Mouse (Mus musculus) stomach, embryonic 16.5 days (tissue): ENCODE measurements around the gene Olfr1394. TPM values are rescaled to one million over a fixed set of nuclear protein-coding genes. Genes with fewer than 3 reads are reported as not detected.
"Not testable (repeated sequence)": the region's sequence is repeated elsewhere in the genome, so short reads cannot be mapped to it uniquely, and the experiment has no call there.

ENCODE experiments used
- ATAC-seq: fragments of 200-750 bp; cut with Nextera tagmentation; 2 replicates; pipeline ENCODE4 v1.8.0; 2017; ENCODE audit warnings: moderate number of reproducible peaks, moderate TSS enrichment; ENCODE audit not compliant: insufficient read depth, low FRiP score
- H3K27ac ChIP-seq: fragments of 300-500 bp; sonication (generic); 2 replicates; pipeline ENCODE4 v1.5.1; 2014; ENCODE audit warnings: low read length
- H3K27me3 ChIP-seq: fragments of 300-500 bp; sonication (generic); 2 replicates; pipeline ENCODE4 v1.6.1; 2014; ENCODE audit warnings: low read length, control low read depth, mixed read lengths; ENCODE audit not compliant: control insufficient read depth, insufficient read depth
- H3K36me3 ChIP-seq: fragments of 300-500 bp; sonication (generic); 2 replicates; pipeline ENCODE4 v1.6.1; 2014; ENCODE audit warnings: low read length; ENCODE audit not compliant: control insufficient read depth, insufficient read depth
- H3K4me1 ChIP-seq: fragments of 300-500 bp; sonication (generic); 2 replicates; pipeline ENCODE4 v1.6.1; 2014; ENCODE audit warnings: low read length, control low read depth, mixed read lengths; ENCODE audit not compliant: control insufficient read depth, insufficient read depth
- H3K4me2 ChIP-seq: fragments of 300-500 bp; sonication (generic); 2 replicates; pipeline ENCODE4 v1.6.1; 2014; ENCODE audit warnings: low read depth, low read length, mixed read lengths
- H3K4me3 ChIP-seq: fragments of 300-500 bp; sonication (generic); replicated peaks from 2 replicates; pipeline ENCODE4 v1.5.1; 2014; ENCODE audit warnings: mild to moderate bottlenecking, low read length
- H3K9ac ChIP-seq: fragments of 300-500 bp; sonication (generic); 2 replicates; pipeline ENCODE4 v1.6.1; 2014; ENCODE audit warnings: low read length
- H3K9me3 ChIP-seq: fragments of 300-500 bp; sonication (generic); replicated peaks from 2 replicates; pipeline ENCODE4 v1.6.1; 2016; ENCODE audit warnings: low read length, control low read depth; ENCODE audit not compliant: control insufficient read depth
- WGBS: fragments of 180-500 bp; shearing (Covaris S2); extraction: QIAGEN DNeasy Blood & Tissue Kit; methylation state at CpG from one replicate; pipeline ENCODE4 v1.1.7; 2014; 5-methylcytosine and 5-hydroxymethylcytosine counted together
- polyA plus RNA-seq: library from polyadenylated mRNA; unstranded; fragments of >200 nt; fragmentation: Nextera tagmentation; extraction: Ambion mirVana; gene quantifications from 2 replicates; pipeline ENCODE4 v1.2.1, GENCODE M21; 2015

Gene Olfr1394
- polyA plus RNA-seq, 1 experiment from 2014 or later, result not detected

DNA sequence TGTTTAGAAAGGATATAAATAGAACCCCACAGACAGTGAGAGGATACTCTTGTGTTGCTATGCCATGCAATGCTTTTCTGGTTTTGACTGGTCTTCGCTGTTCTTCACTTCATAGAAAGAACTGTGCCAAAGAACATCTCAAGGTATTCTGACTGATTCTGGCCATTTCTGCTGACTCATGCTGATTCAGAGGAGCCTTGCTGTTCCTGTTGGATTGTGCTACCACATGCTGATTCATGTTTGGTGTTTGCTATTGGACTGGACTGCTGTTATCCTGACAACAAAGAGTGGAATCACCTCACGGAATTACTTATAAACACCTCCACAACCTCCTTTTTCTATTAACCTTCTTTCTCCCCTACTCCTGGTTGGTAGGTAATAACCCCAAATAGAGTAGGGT lies 30.0 kb upstream of the Olfr1394 start:
- 83% methylated on average over 2 of the region's 2 CpGs for WGBS
- Histone ChIP-seq H3K4me1 (no peaks in the 10 kb centered on the region), H3K9me3 (no peaks in the 10 kb centered on the region), H3K4me3 (no peak overlapping the region), H3K36me3 (no peaks in the 10 kb centered on the region), H3K27ac (no peak overlapping the region), H3K9ac (no peak overlapping the region), H3K27me3 (no peaks in the 10 kb centered on the region), H3K4me2 (no peak overlapping the region)
- no peak for ATAC-seq

DNA sequence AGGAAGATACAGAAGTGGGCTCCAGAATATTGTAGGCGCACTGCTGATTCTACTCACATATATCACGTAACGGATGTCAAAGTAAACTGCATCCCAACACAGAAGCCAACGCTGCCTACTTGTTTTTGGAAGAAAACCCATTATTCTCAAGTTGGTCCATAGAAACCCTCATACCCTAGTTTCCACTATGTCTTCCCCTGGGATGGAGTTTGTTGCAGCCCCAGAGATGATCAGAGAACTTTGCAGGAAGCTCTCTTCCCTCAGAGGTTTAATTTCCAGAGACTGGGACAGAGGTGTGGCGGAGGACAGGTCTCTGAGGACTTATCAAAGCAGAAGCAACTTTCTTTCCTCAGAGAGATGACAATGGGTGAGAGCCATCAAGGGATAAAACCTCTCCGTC lies 12.2 kb upstream of the Olfr1394 start, which contains the start of gene Olfr1395:
Gene Olfr1395, plus strand, starts transcription at position 301 of the 400 bp plus-strand sequence.
- no peak for ATAC-seq
- H3K9me3 ChIP-seq, result no peaks in the 10 kb centered on the region
- 86% methylated on average over 6 of the region's 6 CpGs for WGBS

DNA sequence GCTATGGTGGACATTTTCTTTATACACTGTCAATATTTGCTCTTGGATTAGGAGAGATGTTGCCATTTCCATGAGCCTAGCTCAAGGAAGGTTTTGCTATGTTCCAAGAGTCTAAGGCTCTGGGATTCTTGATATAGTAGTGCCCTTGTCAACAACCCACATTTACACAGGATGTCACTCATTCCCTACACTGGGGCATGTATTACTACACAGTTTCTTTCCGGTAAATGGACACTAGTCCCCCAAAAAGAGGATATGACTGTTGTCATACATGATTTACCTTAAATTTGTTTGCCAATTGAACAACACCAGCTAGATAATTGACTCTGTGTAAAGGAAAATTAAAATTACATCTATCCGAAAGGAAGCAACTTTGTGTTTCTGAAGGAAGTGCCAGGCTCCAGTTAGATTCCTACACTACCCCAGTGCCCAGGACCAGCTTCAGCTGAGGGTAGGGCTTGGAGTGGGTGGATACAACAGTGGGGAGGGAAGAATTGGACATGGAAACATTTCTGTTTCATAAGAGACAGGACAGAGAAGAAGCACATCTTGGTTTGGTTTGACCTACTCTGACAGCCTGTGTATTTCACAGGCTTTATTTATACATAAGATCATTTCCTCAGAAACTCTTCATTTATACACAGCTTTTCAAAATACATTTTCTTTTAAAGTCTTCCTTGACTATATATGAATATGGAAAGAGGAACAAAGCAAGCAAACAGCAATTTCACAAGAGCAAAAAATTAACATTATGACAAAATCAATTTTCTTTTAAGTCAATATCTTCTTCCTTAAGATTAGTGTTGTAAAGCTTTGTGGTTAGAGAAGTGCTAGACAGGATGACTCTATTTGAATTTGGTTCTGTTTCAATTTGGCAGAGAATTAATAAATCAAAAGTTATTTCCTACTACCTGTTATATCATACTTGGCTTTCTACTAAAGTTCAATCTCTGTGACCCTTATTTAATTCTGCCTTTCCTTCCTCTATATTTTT lies 2.9 kb downstream of the Olfr1394 start:
- H3K9me3 ChIP-seq, result no peaks in the 10 kb centered on the region
- 79% methylated on average over 2 of the region's 2 CpGs for WGBS
- no peak for ATAC-seq

More for the DNA sequence above, 12.2 kb upstream of the Olfr1394 start, which contains the start of gene Olfr1395:
- Histone ChIP-seq H3K36me3 (no peaks in the 10 kb centered on the region), H3K4me1 (no peaks in the 10 kb centered on the region), H3K27me3 (no peaks in the 10 kb centered on the region), H3K4me2 (no peak within 1 kb of the TSS), H3K4me3 (no peak within 1 kb of the TSS), H3K9ac (no peak within 1 kb of the TSS), H3K27ac (no peak within 1 kb of the TSS)

DNA sequence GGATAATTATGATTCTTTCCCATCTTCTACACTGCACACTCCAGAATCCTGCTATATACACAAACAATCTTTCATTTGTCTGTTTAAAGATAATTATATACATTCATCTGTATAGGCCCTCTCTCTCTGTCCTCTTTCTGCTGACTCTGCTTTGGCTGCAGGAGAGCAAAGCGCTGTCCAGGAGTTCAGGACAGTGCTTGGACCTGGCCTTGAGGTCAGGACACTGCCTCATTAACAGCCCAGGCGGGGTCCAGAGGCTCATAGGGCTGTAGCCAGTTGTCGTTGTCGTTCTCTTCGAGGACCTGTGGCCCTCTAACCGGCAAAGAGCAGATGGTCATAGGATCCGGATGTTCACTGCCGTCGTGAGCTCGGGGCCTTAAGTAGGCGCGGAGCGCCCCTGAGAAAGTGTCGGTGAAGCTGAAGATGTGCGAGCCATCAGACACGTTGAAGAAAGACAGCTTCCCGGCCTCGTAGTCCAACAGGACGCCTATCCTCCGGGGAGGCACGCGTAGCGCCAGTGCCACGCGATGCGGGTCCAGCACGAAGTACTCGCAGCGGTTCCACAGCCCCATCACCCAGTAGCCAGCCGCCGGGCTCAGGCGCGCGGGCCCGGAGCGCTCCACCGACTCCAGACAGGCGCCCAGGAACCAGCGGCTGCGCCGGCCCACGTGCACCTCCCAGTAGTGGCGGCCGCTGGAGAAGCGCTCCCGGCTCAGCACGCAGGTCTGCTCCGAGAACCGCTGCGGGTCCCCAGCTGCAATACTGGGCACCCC lies 14.8 kb downstream of the Olfr1394 start:
- H3K9ac ChIP-seq, result peak overlapping the region; percentile 5; the same call in 1 of the 2 replicates
- H3K4me1 ChIP-seq, result 0 out of 2 replicates have a peak, but pooled peaks cover 4% of the 10 kb centered on the region
- H3K4me2 ChIP-seq, result peak overlapping the region; percentile 63
- 5% methylated on average over 50 of the region's 50 CpGs for WGBS
- H3K4me3 ChIP-seq, result peak overlapping the region; percentile 35
- H3K27me3 ChIP-seq, result peaks cover 10% of the 10 kb centered on the region
- no peaks in the 10 kb centered on the region for H3K36me3 ChIP-seq
- ATAC-seq, result no peak
- no peak overlapping the region for H3K27ac ChIP-seq
- H3K9me3 ChIP-seq, result peaks cover 8% of the 10 kb centered on the region; the same call in 1 of the 2 replicates

More for the DNA sequence above, 2.9 kb downstream of the Olfr1394 start:
- H3K4me2 ChIP-seq, result no peak overlapping the region
- no peaks in the 10 kb centered on the region for H3K4me1 ChIP-seq
- no peaks in the 10 kb centered on the region for H3K36me3 ChIP-seq
- no peak overlapping the region for H3K4me3 ChIP-seq
- no peaks in the 10 kb centered on the region for H3K27me3 ChIP-seq
- H3K27ac ChIP-seq, result no peak overlapping the region
- no peak overlapping the region for H3K9ac ChIP-seq

DNA sequence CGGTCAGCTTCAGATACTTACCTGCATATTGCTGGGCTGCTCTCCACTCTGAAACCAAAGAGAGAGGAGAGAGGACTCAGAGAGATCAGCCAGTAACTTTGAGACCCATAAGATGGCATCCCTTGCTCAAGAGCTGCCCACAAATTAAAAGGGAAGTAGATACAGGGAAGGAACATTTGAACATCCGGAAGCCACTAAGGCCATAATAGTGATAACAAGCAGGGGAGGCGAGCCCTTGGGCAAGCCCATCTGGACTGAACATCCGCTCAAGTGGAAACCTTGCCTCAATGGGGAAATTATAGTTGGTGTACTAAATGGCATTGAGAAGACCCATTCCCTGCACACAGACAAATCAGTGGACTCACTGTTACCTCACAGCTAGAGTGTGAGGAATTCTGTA lies 16.4 kb downstream of the Olfr1394 start:
- ATAC-seq, result no peak
- WGBS, result 88% methylated on average over 4 of the region's 4 CpGs
- 0 out of 2 replicates have a peak, but pooled peaks cover 4% of the 10 kb centered on the region for H3K4me1 ChIP-seq

DNA sequence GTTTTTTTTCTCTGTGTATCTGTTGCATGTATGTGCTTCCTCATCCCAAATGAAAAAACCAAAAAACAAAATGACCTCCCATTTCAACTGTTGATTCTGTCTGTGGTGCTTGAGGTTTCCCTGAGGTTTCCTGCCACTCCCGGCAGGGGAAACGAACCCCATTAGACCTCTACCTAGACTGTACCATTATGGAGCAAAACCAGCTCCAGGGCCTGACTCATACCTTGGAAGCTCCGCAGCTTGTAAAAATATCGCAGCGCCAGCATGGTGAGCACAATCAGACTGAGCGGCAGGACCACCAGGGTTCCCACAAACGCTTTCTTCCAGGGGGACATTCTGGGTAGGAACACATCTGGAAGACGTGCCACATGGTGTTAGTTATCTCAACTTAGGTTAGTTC lies 21.2 kb downstream of the Olfr1394 start:
- 89% methylated on average over 8 of the region's 8 CpGs for WGBS
- ATAC-seq, result no peak

More for the DNA sequence above, 16.4 kb downstream of the Olfr1394 start:
- peaks cover 8% of the 10 kb centered on the region; the same call in 1 of the 2 replicates for H3K9me3 ChIP-seq
- no peak overlapping the region for H3K4me2 ChIP-seq
- H3K27ac ChIP-seq, result no peak overlapping the region
- no peak overlapping the region for H3K4me3 ChIP-seq
- peaks cover 10% of the 10 kb centered on the region for H3K27me3 ChIP-seq
- no peaks in the 10 kb centered on the region for H3K36me3 ChIP-seq
- H3K9ac ChIP-seq, result no peak overlapping the region

DNA sequence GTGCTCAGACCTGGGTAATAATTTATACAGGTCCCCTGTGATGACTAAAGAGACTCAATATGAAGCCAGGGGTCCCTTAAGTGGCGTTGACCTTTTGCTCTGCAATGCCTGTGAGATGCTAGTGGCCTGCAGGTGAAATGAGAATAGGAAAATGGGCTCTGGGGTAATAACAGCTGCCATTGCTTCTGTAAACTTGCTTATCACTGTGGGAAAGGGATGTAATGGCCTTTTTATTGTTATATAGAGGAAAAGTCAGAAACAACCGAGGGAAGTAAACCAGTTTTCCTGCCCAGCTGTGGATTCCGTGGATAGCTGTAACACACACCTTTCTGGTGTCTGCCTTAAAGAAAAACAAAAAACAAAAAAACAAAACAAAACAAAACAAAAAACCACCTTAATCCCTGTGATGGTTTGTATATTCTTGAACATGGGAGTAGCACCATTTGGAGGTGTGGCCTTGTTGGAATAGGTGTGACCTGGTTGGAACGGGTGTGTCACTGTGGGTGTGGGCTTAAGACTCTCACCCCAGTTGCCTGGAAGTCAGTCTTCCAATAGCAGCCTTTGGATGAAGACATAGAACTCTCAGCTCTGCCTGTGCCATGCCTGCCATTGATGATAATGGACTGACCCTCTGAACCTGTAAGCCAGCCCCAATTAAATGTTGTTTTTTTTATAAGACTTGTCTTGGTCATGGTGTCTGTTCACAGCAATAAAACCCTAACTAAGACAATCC lies 22.0 kb downstream of the Olfr1394 start:
- H3K4me3 ChIP-seq, H3K36me3 ChIP-seq, H3K9me3 ChIP-seq, H3K27ac ChIP-seq, H3K9ac ChIP-seq, H3K4me2 ChIP-seq, H3K4me1 ChIP-seq, ATAC-seq, H3K27me3 ChIP-seq: not testable (repeated sequence)
- WGBS, result 73% methylated on average over 4 of the region's 4 CpGs

More for the DNA sequence above, 21.2 kb downstream of the Olfr1394 start:
- no peaks in the 10 kb centered on the region for H3K36me3 ChIP-seq
- no peaks in the 10 kb centered on the region for H3K27me3 ChIP-seq
- no peaks in the 10 kb centered on the region for H3K4me1 ChIP-seq
- no peak overlapping the region for H3K27ac ChIP-seq
- H3K9me3 ChIP-seq, result no peaks in the 10 kb centered on the region
- H3K9ac ChIP-seq, result no peak overlapping the region
- H3K4me3 ChIP-seq, result no peak overlapping the region
- no peak overlapping the region for H3K4me2 ChIP-seq

DNA sequence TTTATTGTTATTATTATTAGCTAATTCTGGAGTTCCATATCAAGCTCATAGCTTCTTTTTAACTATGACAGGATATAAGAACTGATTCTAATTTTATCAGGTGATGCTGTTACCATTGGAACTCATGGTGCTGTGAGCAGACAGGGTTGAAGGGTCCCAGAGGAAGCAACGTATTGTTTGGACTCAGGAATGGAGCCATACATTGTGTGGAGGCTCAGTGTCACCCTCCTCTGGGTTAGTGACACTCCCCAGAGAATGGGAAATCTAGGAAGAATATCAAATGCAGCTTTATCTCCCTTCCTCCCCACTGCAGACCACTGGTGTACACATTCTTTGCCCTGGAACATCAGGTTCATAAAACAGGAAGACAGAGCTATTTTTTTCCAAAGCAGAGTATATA lies 29.0 kb downstream of the Olfr1394 start:
- Histone ChIP-seq H3K9ac (no peak overlapping the region), H3K9me3 (no peaks in the 10 kb centered on the region), H3K36me3 (no peaks in the 10 kb centered on the region), H3K27me3 (no peaks in the 10 kb centered on the region), H3K4me1 (no peaks in the 10 kb centered on the region), H3K4me2 (no peak overlapping the region), H3K4me3 (no peak overlapping the region), H3K27ac (no peak overlapping the region)
- ATAC-seq, result no peak
- WGBS, result 64% methylated on average over 1 of the region's 1 CpGs
